Mouse (Mus musculus) spleen, adult 18-20 months (tissue): Measurements from ENCODE around the gene Numb.

Experiments
- DNase-seq, 2 experiments: peaks; one replicate each; pipeline ENCODE4 v3.0.0; 2022; ENCODE audit warnings: mixed read lengths in 2 of 2

The Numb gene

GRCm38 (mm10) chr12:83852512-83853213, 69.1 kb downstream of the Numb start:
- DNase-seq: no peak

DNA sequence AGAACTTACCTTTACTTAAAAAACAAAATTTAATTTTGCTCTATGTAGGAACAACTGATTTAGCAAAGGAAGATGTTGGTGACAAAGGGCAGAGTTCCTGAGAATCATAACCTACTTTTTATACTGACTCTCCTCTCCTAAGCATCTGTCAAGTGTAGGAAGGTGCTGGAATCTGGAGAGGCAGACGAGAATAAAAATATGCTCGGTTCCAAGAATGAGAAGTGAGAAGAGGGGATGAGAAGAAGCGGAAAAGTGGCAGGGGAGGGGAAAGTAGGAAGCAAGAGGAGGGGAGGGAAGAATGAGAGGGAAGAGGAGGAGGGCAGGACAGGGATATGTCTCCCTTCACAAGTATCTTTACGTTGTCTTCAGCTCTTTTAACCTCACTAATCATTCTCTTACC, 71.4 kb downstream of the Numb start:
- no peak for DNase-seq

DNA sequence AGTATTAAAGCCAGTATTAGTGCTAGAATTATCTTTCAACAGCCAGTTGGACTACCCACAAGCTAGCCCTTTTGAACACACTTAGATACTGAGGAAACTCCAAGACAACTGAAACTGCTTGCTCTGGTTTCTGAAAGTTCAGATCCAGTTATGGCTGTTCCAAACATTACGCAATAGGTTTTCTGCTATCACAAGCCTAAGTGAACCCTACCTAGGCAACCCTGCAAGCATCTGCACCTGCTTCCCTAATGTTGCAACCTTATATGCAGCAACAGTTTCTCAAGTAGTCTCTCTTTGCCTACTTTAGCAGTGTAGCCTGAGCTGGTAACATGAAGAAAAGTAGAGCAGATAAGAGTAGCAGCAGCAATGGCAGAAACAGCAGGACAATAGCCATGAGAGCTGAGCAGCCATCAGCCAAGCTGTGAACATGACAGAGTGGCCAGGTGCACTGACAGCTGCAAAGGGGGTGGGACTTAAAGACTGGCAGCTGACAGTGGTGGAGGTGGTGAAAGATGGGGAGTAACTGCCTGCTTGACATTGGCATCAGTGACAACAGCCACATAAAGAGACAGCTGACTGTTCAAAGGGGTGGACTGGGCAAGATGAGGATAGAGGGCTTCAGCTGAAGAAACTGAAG, 73.0 kb downstream of the Numb start:
- no peak for DNase-seq

GRCm38 (mm10) chr12:83847877-83848276, 73.9 kb downstream of the Numb start:
- no peak for DNase-seq

DNA sequence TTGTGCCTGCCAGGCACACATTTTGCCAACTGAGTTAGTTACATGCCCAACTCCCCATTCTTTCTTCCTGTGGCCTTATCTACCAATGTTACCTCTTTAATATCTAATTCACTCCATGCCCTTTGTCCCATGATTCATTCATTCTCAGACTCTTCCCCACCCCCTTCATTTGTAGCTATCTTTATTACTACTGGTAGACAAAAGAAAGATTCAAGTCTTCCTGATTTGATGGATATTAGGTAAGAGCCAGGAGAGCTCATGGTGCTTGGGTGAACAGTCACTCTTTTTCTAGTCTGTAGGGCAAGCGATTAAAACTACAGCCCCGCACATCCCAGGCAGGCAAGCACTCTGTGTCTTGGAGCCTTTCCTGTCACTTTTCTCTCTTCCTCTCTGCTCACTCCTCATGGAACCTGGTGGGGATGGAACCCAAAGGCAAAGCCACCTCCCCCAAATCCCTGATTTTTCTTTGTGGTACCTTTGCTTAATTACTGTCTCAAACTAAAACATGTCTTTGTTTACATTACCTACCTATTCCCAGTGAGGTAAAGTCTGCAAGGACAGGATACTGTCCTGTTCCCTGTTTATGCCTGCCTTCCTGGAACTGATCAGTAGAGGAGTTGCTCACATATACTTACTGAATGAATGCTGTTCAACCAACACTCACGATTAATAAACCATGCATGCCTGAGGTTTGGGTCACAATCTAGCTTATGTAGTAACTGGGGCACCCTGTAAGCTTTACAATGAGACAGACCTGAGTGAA, 78.9 kb downstream of the Numb start:
- no peak for DNase-seq

- no peak for DNase-seq
Observed at GRCm38 (mm10) chr12:83841409-83842190, 80.1 kb downstream of the Numb start.

DNA sequence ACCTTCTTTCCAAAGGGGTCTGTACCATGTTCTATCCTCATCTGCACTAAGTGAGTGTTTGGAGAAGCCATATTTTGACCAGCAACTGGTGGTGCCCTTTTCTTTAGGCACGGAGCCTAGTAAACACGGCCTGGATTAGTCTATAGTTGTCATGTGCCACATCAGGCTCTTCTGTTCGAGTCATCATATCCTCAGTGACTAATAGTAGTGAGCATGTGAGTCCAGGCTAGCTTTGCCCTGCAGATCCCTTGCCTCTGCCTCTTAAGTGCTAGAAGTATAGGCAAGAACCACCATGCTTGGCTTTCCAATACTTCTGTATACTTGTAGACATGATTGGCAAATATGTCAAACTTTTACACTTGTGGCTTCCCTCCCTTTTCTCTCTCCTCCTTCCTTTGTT, 87.8 kb downstream of the Numb start:
- DNase-seq: no peak

- DNase-seq: no peak
Observed at GRCm38 (mm10) chr12:83830424-83830823, 91.3 kb downstream of the Numb start.

DNA sequence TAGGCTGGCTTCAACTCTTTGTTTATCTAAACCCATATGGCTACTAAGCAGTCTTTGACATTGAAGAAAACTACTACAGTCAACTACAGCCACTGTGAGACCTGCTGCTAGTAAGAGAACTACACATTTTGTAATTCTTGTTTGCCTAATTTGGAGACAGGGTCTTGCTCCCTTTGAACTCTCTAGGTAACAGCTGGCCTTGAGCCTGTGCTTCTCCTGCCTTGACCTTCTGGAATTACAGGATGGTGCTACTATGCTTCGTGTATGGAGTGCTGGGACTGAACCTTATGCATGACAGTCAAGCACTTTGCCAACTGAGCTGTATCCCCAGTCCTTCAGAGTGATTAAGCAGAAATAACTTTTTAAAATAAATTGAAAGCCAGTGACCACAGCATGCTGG, 105.1 kb downstream of the Numb start:
- no peak for DNase-seq

DNA sequence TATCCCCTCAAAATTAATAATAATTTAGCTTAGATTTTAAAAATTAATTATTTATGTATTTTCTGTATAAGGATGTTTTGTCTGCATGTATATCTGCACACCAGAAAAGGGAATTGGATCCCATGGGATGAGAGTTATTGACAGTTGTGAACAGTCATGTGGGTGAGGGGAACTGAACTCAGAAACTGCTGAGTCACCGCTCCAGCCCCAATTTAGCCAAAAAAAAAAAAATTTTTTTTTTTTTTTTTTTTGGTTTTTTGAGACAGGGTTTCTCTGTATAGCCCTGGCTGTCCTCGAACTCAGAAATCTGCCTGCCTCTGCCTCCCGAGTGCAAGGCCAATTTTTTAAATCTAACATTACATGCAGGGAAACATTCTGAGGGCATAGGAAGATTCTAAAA, 109.8 kb downstream of the Numb start:
- no peak for DNase-seq

DNA sequence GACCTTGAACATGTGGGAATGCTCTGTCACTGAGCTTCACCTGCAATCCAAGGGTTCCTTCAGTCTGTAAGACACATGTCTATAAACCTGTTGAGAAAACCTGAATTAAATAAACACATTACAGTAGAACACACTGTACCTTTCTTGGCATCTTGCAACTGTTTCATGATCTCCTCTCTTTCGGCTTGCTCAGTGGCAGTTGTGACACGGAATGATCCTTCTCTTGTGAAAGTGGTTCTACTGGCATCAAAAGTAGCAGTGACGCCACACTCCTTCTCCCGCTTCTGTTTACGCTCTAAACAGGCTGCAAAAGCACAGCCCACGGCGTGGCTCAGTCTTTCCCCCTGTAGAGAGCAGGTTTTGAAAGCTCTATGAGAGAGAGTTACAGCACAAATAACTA, 118.1 kb downstream of the Numb start:
- DNase-seq: no peak

DNA sequence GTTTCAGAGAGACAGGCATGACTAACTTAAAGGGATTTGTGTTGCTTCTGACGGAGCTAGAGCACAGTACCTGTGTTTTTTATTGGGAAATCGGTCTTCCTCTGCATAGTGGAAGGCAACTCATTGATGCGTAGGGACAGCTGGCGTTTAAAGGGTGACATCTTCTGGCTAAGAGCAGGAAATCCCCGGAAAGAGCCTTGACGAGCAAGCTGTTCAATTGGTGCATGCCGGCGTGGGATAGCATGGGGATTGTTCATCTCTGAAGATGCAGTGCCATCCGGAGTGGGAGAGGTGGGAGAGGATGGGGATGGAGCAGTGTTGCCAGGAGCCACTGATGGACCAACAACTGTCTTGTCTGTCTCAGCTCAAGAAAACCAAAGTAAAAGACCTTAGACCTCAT, 120.8 kb downstream of the Numb start:
- DNase-seq: no peak

DNA sequence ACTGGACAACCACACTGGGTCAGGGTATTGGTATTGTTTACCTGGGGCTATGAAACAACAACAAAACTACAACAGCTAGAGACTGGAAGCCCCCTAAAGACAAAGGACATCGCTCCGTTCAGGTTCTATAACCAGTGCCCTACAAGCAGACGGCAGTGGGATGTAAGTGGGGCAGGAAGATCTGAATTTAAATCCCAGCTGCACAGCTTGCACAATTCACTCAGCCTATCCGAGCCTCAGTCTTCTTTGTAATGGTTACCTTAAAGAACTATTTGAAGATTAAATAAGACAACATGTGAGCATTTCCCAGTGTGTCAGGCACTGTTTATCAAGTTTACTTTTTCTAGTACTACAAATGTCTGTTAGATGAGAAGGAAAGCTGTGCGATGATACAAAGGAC, 123.4 kb downstream of the Numb start:
- no peak for DNase-seq

DNA sequence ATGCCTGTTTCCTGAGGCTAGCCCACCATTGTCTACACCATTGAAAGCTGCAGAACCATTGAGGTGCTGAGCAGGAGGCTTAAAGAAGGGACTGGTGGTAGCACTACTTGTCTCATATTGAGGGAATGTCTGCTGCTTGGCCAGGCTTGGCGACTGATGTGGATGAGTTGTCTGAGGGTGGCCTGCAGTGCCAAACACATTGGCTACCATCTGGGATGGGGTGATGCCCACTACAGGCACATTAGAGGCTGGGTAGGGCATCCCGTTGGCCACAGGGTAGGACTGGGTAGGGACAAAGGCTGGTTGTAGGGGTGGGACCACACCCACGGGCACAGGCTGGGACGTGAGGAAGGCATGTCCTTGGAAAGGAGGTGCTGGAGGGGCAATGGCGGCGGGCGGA, 126.1 kb downstream of the Numb start:
- no peak for DNase-seq

DNA sequence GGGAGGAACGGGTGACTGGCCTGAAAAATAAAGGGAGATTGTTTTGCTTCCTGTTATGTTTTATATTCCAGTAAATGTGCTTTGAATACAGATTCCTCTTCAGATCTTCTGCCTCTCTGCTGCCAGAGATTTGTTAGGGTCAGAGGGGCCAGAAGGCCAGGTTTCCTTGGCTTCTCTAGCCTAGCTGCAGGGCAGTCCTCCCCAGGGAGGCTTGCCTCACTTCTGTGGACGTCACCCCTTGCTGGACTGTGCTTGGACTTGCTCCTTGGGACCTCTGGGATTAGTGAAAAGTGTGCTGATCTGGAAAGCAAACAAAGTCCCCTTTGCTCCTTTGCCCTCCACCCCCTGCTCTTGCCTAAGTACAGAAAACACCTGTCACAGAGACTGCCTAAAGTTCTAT, 126.7 kb downstream of the Numb start:
- DNase-seq: no peak

GRCm38 (mm10) chr12:83792706-83793410, 128.9 kb downstream of the Numb start:
- DNase-seq: no peak

- DNase-seq: no peak
Observed at GRCm38 (mm10) chr12:83791737-83792136, 130.0 kb downstream of the Numb start.

- DNase-seq: no peak
Observed at GRCm38 (mm10) chr12:83790749-83791148, 131.0 kb downstream of the Numb start.

DNA sequence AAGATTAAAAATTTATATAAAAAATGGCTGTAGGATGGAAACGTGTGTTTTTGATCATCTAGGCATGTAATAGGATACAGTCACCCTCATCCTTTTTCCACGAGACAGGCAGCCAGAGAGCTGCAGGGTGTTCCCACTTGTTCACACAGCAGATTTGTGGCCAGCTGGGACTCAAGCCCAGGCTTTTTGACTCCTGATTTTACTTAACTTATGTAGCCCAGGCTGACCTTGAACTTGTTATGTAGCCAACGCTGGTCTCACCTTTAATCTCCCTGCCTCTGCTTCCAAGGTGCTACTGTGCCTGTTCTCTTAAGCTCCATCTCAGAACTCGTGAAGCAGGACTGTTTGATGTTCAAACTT, 132.0 kb downstream of the Numb start:
- DNase-seq: no peak

- no peak for DNase-seq
Observed at GRCm38 (mm10) chr12:83789051-83789780, 132.5 kb downstream of the Numb start.

GRCm38 (mm10) chr12:83785305-83785704, 136.4 kb downstream of the Numb start:
- no peak for DNase-seq

DNA sequence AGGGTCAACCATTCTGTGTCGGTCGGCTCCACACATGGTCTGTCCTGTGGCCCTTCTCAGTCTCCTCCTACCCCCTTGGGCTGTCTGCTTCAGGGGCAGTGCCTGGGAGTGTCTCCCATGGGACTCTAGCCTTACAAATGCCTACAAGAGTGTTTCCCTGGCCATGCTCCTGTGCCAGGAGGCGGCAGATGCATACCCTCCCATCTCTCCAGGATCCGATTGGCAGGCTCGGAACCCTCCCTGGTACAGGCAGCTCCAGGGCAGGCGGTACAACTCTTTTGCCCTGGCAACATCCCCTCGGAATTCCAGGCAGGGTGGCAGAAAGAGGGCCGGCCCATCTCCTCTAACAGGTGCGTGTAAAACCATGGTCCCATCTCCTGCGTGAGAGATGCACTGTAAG, 139.1 kb downstream of the Numb start:
- no peak for DNase-seq
